Comparison of ENCODE assay signal across 18 mouse cellular contexts in the genomic region with DNA sequence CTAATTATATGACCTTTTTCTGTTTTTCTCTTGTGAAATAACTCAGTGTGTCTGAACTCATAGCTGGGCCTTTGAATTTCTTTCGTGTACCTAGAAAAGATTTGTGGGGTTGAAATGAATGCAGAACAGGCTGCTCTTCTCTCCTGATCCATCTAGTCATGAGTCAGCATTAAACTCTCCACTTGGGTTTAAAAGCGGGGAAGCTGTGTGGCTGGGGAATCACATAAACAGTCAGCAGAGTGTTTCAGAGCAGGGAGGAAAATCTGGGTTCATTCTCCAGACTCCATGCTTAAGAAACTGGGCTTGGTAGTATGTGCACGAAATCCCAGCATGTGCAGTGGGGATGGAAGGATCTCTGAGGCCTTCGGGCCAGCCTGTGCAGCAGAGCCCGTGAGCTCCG.
DNase-seq lines count a peak whose midpoint lies in the region; ATAC-seq and TF ChIP-seq lines count a peak whose summit lies in the region.
"Had no signal": no experiment of that assay in that cellular context is flagged by ENCODE, and none has a peak within 500 bp of the region (broad histone marks: within the 10 kb centered on the region; RNA-seq: fewer than 3 reads in every experiment).

No protein-coding gene starts in this region.

- WGBS in forebrain, embryonic 12.5 days, result 53% methylated on average over 6 of the region's 6 CpGs
- 42% methylated on average over 6 of the region's 6 CpGs for WGBS in forebrain, embryonic 15.5 days
- WGBS in midbrain, embryonic 12.5 days, result 63% methylated on average over 6 of the region's 6 CpGs
- WGBS in midbrain, postnatal 0 days, result 41% methylated on average over 6 of the region's 6 CpGs
- 44% methylated on average over 6 of the region's 6 CpGs for WGBS in hindbrain, embryonic 16.5 days
- whole genome bisulfite sequencing in intestine, postnatal 0 days, result 79% methylated on average over 6 of the region's 6 CpGs

- no peak overlapping the region for H3K4me3 ChIP-seq in forebrain, embryonic 12.5 days (replicated peaks)
- H3K4me3 ChIP-seq in forebrain, embryonic 15.5 days, result no peak overlapping the region
- no peak overlapping the region for H3K4me3 ChIP-seq in midbrain, embryonic 12.5 days
- H3K4me3 ChIP-seq in midbrain, postnatal 0 days (ENCODE audit: low read depth, low read length), result no peak overlapping the region
- no peak overlapping the region for H3K4me3 ChIP-seq in hindbrain, embryonic 16.5 days (ENCODE audit: low read length)
- H3K4me3 ChIP-seq in intestine, postnatal 0 days (ENCODE audit: low read depth, low read length), result no peak overlapping the region
- H3K4me3 ChIP-seq: heart, embryonic 10.5 days had no signal

- H3K4me1 ChIP-seq in forebrain, embryonic 12.5 days, result peaks cover 13% of the 10 kb centered on the region
- peaks cover 15% of the 10 kb centered on the region; the same call in 1 of the 2 replicates for H3K4me1 ChIP-seq in forebrain, embryonic 15.5 days
- H3K4me1 ChIP-seq in midbrain, embryonic 12.5 days, result peaks cover 10% of the 10 kb centered on the region; the same call in 1 of the 2 replicates
- peaks cover 7% of the 10 kb centered on the region; the same call in 1 of the 2 replicates for H3K4me1 ChIP-seq in midbrain, postnatal 0 days (ENCODE audit: insufficient read depth, low read length)
- 0 out of 2 replicates have a peak, but pooled peaks cover 3% of the 10 kb centered on the region for H3K4me1 ChIP-seq in hindbrain, embryonic 16.5 days (ENCODE audit: control insufficient read depth, insufficient read depth, low read depth, low read length)
- 0 out of 2 replicates have a peak, but pooled peaks cover 4% of the 10 kb centered on the region for H3K4me1 ChIP-seq in intestine, postnatal 0 days (replicated peaks; ENCODE audit: control insufficient read depth, insufficient read depth, low read length)
- H3K4me1 ChIP-seq: heart, embryonic 10.5 days had no signal

- no peak for TF ChIP-seq CTCF in midbrain, postnatal 0 days (IDR thresholded peaks at IDR 0.05)
- no peak for TF ChIP-seq CTCF in intestine, postnatal 0 days (IDR thresholded peaks at IDR 0.05; ENCODE audit: low read depth)

- no peak overlapping the region for H3K4me2 ChIP-seq in forebrain, embryonic 12.5 days
- no peak overlapping the region for H3K4me2 ChIP-seq in forebrain, embryonic 15.5 days (replicated peaks)
- H3K4me2 ChIP-seq in midbrain, embryonic 12.5 days (replicated peaks), result no peak overlapping the region
- H3K4me2 ChIP-seq in midbrain, postnatal 0 days (ENCODE audit: low read depth, low read length, poor library complexity, severe bottlenecking), result no peak overlapping the region
- H3K4me2 ChIP-seq in hindbrain, embryonic 16.5 days (ENCODE audit: low read length), result no peak overlapping the region
- H3K4me2 ChIP-seq in intestine, postnatal 0 days (replicated peaks; ENCODE audit: low read depth), result no peak overlapping the region

- H3K9ac ChIP-seq in forebrain, embryonic 12.5 days, result no peak overlapping the region
- H3K9ac ChIP-seq in forebrain, embryonic 15.5 days (replicated peaks), result no peak overlapping the region
- H3K9ac ChIP-seq in midbrain, embryonic 12.5 days (replicated peaks), result no peak overlapping the region
- no peak overlapping the region for H3K9ac ChIP-seq in midbrain, postnatal 0 days (replicated peaks; ENCODE audit: low read length, poor library complexity, severe bottlenecking)
- no peak overlapping the region for H3K9ac ChIP-seq in hindbrain, embryonic 16.5 days (ENCODE audit: low read depth, low read length)
- H3K9ac ChIP-seq in intestine, postnatal 0 days (ENCODE audit: low read depth, low read length), result no peak overlapping the region

- no peaks in the 10 kb centered on the region for H3K36me3 ChIP-seq in forebrain, embryonic 12.5 days (replicated peaks)
- no peaks in the 10 kb centered on the region for H3K36me3 ChIP-seq in forebrain, embryonic 15.5 days
- no peaks in the 10 kb centered on the region for H3K36me3 ChIP-seq in midbrain, embryonic 12.5 days
- H3K36me3 ChIP-seq in midbrain, postnatal 0 days (ENCODE audit: insufficient read depth, low read length), result no peaks in the 10 kb centered on the region
- H3K36me3 ChIP-seq in hindbrain, embryonic 16.5 days (ENCODE audit: control insufficient read depth, insufficient read depth, low read length), result no peaks in the 10 kb centered on the region
- H3K36me3 ChIP-seq in intestine, postnatal 0 days (ENCODE audit: control insufficient read depth, insufficient read depth), result no peaks in the 10 kb centered on the region
- H3K36me3 ChIP-seq: heart, embryonic 10.5 days had no signal

- no peak for ATAC-seq in forebrain, embryonic 12.5 days (ENCODE audit: low FRiP score)
- ATAC-seq in forebrain, embryonic 15.5 days (replicated peaks), result no peak
- ATAC-seq in midbrain, embryonic 12.5 days (ENCODE audit: low FRiP score, low read depth), result 0 out of 2 replicates have a peak, but pooled peaks have one; percentile 2
- no peak for ATAC-seq in midbrain, postnatal 0 days (ENCODE audit: low FRiP score)
- ATAC-seq in hindbrain, embryonic 16.5 days, result peak; percentile 47
- ATAC-seq in intestine, postnatal 0 days, result no peak
- ATAC-seq: activated CD4-positive, CD25-positive, alpha-beta regulatory T cell, adult 4 months; Patski had no signal

- no peaks in the 10 kb centered on the region for H3K9me3 ChIP-seq in forebrain, embryonic 12.5 days
- H3K9me3 ChIP-seq in forebrain, embryonic 15.5 days, result no peaks in the 10 kb centered on the region
- no peaks in the 10 kb centered on the region for H3K9me3 ChIP-seq in midbrain, embryonic 12.5 days
- no peaks in the 10 kb centered on the region for H3K9me3 ChIP-seq in midbrain, postnatal 0 days (ENCODE audit: low read length)
- H3K9me3 ChIP-seq in hindbrain, embryonic 16.5 days (ENCODE audit: control insufficient read depth, low read length), result no peaks in the 10 kb centered on the region
- no peaks in the 10 kb centered on the region for H3K9me3 ChIP-seq in intestine, postnatal 0 days (ENCODE audit: control insufficient read depth)
- H3K9me3 ChIP-seq: heart, embryonic 10.5 days had no signal

- H3K27me3 ChIP-seq in forebrain, embryonic 12.5 days, result 0 out of 2 replicates have a peak, but pooled peaks cover 3% of the 10 kb centered on the region
- H3K27me3 ChIP-seq in forebrain, embryonic 15.5 days, result no peaks in the 10 kb centered on the region
- no peaks in the 10 kb centered on the region for H3K27me3 ChIP-seq in midbrain, embryonic 12.5 days
- no peaks in the 10 kb centered on the region for H3K27me3 ChIP-seq in midbrain, postnatal 0 days (ENCODE audit: insufficient read depth, low read length)
- no peaks in the 10 kb centered on the region for H3K27me3 ChIP-seq in hindbrain, embryonic 16.5 days (replicated peaks; ENCODE audit: control insufficient read depth, insufficient read depth, low read length)
- no peaks in the 10 kb centered on the region for H3K27me3 ChIP-seq in intestine, postnatal 0 days (replicated peaks; ENCODE audit: control insufficient read depth, insufficient read depth, low read length)

- H3K27ac ChIP-seq in forebrain, embryonic 12.5 days, result peak overlapping the region; percentile 31; the same call in 1 of the 2 replicates
- no peak overlapping the region for H3K27ac ChIP-seq in forebrain, embryonic 15.5 days (replicated peaks)
- peak overlapping the region; percentile 50; the same call in 1 of the 2 replicates for H3K27ac ChIP-seq in midbrain, embryonic 12.5 days (replicated peaks)
- no peak overlapping the region for H3K27ac ChIP-seq in midbrain, postnatal 0 days (ENCODE audit: low read depth, low read length)
- H3K27ac ChIP-seq in hindbrain, embryonic 16.5 days (ENCODE audit: low read depth, low read length), result peak overlapping the region; percentile 16; the same call in 1 of the 2 replicates
- H3K27ac ChIP-seq in intestine, postnatal 0 days (ENCODE audit: low read depth, low read length), result no peak overlapping the region
- H3K27ac ChIP-seq: heart, embryonic 10.5 days had no signal

- no peak for DNase-seq in midbrain, postnatal 0 days (ENCODE audit: low spot score)
- peak; percentile 72 for DNase-seq in brain, adult 2 months (ENCODE audit: low read depth, low spot score)
- DNase-seq in embryo, embryonic 9.5 days (ENCODE audit: extremely low spot score), result no peak
- DNase-seq: adrenal gland, postnatal 14 days; gastrocnemius, postnatal 36 days; heart, postnatal 10 days; layer of hippocampus, postnatal 36 days; left cerebral cortex, postnatal 4 days; lung, adult 18-20 months; thymus, adult 2 months had no signal

Comparison
In these comparisons a context has a peak if more than half of its experiments do, and no peak if none do; other contexts are left out.
1. ATAC-seq: peak in midbrain, embryonic 12.5 days (single experiment) and hindbrain, embryonic 16.5 days (single experiment); none in forebrain, embryonic 12.5 days (single experiment), forebrain, embryonic 15.5 days (single experiment), midbrain, postnatal 0 days (single experiment) and intestine, postnatal 0 days (single experiment).
2. H3K27ac ChIP-seq: peak in forebrain, embryonic 12.5 days (single experiment), midbrain, embryonic 12.5 days (single experiment) and hindbrain, embryonic 16.5 days (single experiment); none in forebrain, embryonic 15.5 days (single experiment), midbrain, postnatal 0 days (single experiment) and intestine, postnatal 0 days (single experiment).